ENCODE assay signal across 8 mouse cellular contexts in genomic region chrX:20920844-20921364, GRCm38 (mm10). TPM values are rescaled to one million over a fixed set of nuclear protein-coding genes. Genes with fewer than 3 reads are reported as not detected.
A peak's percentile ranks its signal among the peaks of the same experiment; 100 is the strongest.
DNase-seq lines count a peak whose midpoint lies in the region; ATAC-seq and TF ChIP-seq lines count a peak whose summit lies in the region.

Gene Syn1, minus strand, starts transcription at chrX:20921004.

- H3K9ac ChIP-seq in intestine, postnatal 0 days (ENCODE audit: low read depth, low read length) = no peak within 1 kb of the TSS

- peak within 1 kb of the TSS; percentile 38 for H3K4me3 ChIP-seq in intestine, postnatal 0 days (ENCODE audit: low read depth, low read length)
- peak within 1 kb of the TSS; percentile 59 for H3K4me3 ChIP-seq in midbrain, embryonic 10.5 days

- TF ChIP-seq CTCF in intestine, postnatal 0 days (IDR thresholded peaks at IDR 0.05; ENCODE audit: low read depth) = no peak

- no peaks in the 10 kb centered on the region for H3K36me3 ChIP-seq in intestine, postnatal 0 days (ENCODE audit: control insufficient read depth, insufficient read depth)
- H3K36me3 ChIP-seq in midbrain, embryonic 10.5 days = 0 out of 2 replicates have a peak, but pooled peaks cover 3% of the 10 kb centered on the region

- 19% methylated on average over 30 of the region's 44 CpGs for WGBS in intestine, postnatal 0 days
- 10% methylated on average over 43 of the region's 44 CpGs for WGBS in midbrain, embryonic 10.5 days

- DNase-seq in adrenal gland, adult 2 months = peak; percentile 87
- DNase-seq in embryo, embryonic 11 days = peak; percentile 89
- peak; percentile 81 to 82 for DNase-seq in left cerebral cortex, postnatal 36 days (ENCODE audit: low spot score in 2 of 2)
- DNase-seq in midbrain, embryonic 10.5 days (ENCODE audit: low spot score) = peak; percentile 83
- DNase-seq in right cerebral cortex, postnatal 36 days (ENCODE audit: low spot score in 2 of 2) = peak; percentile 82 to 85
- peak; percentile 71 to 78 for DNase-seq in urinary bladder, postnatal 4 days (ENCODE audit: low spot score in 2 of 2)

- peak; percentile 99 for ATAC-seq in granulocyte monocyte progenitor cell, adult 5-6 weeks (replicated peaks; ENCODE audit: poor library complexity, severe bottlenecking)
- ATAC-seq in intestine, postnatal 0 days = peak; percentile 90

- no peak within 1 kb of the TSS for H3K27ac ChIP-seq in intestine, postnatal 0 days (ENCODE audit: low read depth, low read length)
- peak within 1 kb of the TSS; percentile 78 for H3K27ac ChIP-seq in midbrain, embryonic 10.5 days (replicated peaks)

- peak within 1 kb of the TSS; percentile 72 for H3K4me2 ChIP-seq in intestine, postnatal 0 days (replicated peaks; ENCODE audit: low read depth)

- intact Hi-C loops in left cerebral cortex, postnatal 36 days (cut with DNase I) = loop anchor here (10.0 kb wide), 1 partner anchor 96 kb away; no protein-coding TSS in a partner anchor

- H3K4me1 ChIP-seq in intestine, postnatal 0 days (replicated peaks; ENCODE audit: control insufficient read depth, insufficient read depth, low read length) = no peaks in the 10 kb centered on the region
- H3K4me1 ChIP-seq in midbrain, embryonic 10.5 days = peaks cover 6% of the 10 kb centered on the region

- no peaks in the 10 kb centered on the region for H3K9me3 ChIP-seq in intestine, postnatal 0 days (ENCODE audit: control insufficient read depth)
- peaks cover 8% of the 10 kb centered on the region for H3K9me3 ChIP-seq in midbrain, embryonic 10.5 days (replicated peaks)

- H3K27me3 ChIP-seq in intestine, postnatal 0 days (replicated peaks; ENCODE audit: control insufficient read depth, insufficient read depth, low read length) = no peaks in the 10 kb centered on the region; the same call in 1 of the 2 replicates
- H3K27me3 ChIP-seq in midbrain, embryonic 10.5 days (ENCODE audit: low read depth, poor library complexity, severe bottlenecking) = peaks cover 9% of the 10 kb centered on the region

RNA-seq across cellular contexts. Expression of gene Syn1, which starts in this region (rescaled TPM):
- 10 to 100 TPM in 1 of 2 experiments, 1 to 10 TPM in 1; 8.1 to 12.4 TPM for total RNA-seq in adrenal gland, adult 2 months (2021)
- 11.4 and 12.2 TPM in 2 replicates for polyA plus RNA-seq in adrenal gland, adult 2 months (2012; rRNA removed)
- not detected in 2 replicates for total RNA-seq in granulocyte monocyte progenitor cell, adult 5-6 weeks (2014; fragmentation: Nextera tagmentation)
- not detected in 2 replicates for total RNA-seq in granulocyte monocyte progenitor cell, adult 5-6 weeks (2017)
- 1.8 and 2.1 TPM in 2 replicates for polyA plus RNA-seq in intestine, postnatal 0 days (2015; fragmentation: Nextera tagmentation; extraction: Ambion mirVana)
- total RNA-seq in left cerebral cortex, postnatal 36 days (2021) = 100 to 1,000 TPM; 554 to 584 TPM
- 4.0 and 6.8 TPM in 2 replicates for polyA plus RNA-seq in midbrain, embryonic 10.5 days (2016; fragmentation: Nextera tagmentation; extraction: Ambion mirVana)

Comparison
In these comparisons a context has a peak if more than half of its experiments do, and no peak if none do; other contexts are left out.
1. RNA of gene Syn1 (total RNA-seq): 554 to 584 TPM in left cerebral cortex, postnatal 36 days; 8.1 to 12.4 TPM in adrenal gland, adult 2 months and not detected in granulocyte monocyte progenitor cell, adult 5-6 weeks; every median in the first group is over 10 times any median in the second.
2. Peak in ATAC-seq in granulocyte monocyte progenitor cell, adult 5-6 weeks; RNA of the gene not detected or under 1 TPM.
3. Peak in every context shown above with its lines, with median percentiles within 50 percentile points of each other: DNase-seq.